Mouse (Mus musculus) ovary, postnatal 36 days (tissue): ENCODE measurements at regions not wholly inside any gene's neighbourhood (a gene's known extent, or its start where the extent isn't known, plus 50 kb on each side); places are given as distances from the start of the nearest gene placed in this dataset.

Experiments used
- DNase-seq: peaks from one replicate; pipeline ENCODE4 v3.0.0; 2022; ENCODE audit warnings: low spot score, mixed read lengths

DNA sequence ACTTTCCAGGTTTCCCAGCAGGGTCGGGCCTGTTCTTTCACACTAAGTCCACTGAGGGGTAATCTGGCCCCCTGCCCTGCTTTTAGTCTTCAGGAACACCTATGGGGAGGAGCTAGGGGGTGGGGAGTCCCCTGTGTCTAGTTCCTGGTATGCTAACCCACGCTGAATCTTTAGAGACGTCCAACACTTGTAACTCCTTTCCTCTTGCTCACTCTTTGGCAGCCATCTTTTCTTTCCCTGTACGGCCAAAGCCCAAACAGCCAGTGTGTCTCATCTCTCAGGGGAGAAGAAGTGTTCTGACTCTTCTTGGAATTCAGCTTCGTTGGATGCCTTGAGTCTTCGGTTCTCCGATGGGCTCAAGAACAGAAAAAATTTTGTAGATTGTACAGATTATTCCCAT is 68.4 kb upstream of the Lnx1 start:
- no peak for DNase-seq

DNA sequence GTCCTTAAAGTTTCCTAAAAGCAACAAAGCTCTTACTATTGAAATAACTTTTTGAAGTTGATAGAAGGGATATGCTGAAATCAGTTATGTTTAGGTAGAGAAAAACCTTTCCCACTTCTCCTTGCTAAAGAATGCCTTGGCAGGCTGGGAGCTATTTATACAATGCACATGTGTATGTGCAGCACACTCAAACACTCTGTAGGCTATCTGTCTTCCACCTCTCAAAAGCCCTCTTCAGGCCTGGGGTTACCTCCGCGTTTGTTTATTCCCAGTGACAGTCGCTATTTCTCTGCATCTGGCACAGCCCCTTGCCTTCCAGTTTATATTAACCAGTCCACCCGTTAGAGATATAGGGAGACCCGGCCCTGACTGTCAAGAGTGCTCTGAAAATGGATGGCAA is 66.3 kb upstream of the Lnx1 start:
- DNase-seq: no peak

DNA sequence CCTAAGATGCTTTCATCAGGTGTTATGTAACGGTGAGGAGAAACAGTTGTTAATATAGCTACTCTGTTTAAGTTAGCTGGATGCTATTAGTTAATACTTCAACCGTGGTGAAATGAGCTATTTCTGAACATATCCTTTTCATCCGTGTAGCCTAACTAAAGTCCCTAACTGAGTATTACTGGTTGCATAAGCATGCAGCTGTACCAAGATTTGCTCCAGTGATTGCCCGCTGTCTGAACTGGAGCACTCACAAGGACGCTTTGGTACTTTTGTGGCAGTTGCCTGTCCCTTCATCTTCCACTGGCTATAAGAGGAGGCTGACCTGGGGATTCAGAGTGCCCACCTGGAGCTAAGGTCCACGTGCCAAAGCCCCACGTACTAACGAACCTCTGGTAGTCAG is 65.3 kb upstream of the Lnx1 start:
- no peak for DNase-seq

DNA sequence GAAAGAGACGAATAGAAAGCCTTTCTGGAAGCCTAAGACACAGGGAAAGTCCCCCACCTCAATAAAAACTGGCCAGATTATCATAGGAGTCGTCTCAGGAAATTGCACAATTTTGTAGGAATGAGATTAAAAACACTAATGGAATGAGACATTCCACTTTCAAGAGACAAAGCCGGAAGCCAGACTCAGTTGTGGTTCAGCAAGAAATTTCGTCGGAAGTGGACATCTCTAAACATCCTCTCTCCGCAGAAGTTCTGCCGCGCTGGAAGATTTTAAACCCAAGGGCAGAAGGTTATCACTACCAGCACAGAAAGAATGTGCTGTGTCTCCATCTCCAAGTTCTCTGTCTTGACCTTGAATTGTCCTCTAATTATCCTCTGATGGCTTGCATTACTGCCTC is 63.5 kb upstream of the Lnx1 start:
- no peak for DNase-seq

DNA sequence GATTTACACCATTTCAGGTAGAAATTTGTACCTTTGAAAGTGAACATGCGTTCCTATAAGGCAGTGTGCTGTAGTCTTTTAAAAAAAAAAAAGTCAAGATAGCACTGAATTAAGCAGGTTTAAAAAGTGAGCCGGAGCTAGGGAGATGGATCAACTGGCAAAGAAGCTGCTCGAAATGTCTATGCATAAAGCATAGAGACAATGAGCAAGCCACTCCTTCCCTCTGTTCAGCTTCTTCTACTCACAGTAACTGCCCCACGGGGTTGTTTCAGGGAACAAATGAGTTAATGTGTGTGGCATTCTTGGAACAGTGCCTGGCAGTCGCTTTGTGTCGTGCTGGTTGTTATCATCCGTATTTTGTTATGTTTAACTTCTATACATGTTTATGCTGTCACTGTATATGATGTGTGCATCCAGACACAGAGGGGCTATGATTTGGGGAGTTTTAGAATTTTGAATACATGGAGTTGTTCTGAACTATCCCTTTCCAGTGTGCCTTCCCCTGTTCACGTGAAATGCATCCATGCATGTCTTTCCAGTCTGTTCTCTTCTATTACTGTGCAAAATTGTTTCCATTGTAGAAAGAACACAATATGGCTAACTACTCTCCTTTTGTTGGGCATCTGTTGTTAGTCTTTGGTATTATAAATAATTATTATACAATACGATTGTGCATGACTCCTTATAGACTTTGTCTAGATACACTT is 62.5 kb upstream of the Lnx1 start:
- DNase-seq: no peak

DNA sequence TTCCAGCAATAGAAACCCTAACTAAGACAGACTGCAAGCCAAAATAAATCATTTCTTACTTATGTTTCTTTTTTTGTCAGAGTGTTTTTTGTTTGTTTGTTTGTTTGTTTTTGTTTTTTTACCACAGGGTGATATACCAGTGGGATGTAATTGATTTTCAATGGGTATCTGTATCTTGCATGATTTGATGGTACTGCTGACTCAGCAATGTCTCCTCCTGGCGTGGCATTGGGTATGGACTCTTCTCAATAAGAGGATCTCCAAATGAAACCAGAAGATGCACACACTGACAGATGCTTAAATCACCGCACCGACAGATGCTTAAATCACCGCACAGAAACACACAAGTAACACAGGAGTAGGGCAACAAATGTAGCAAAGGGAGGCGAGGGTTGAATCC is 54.8 kb upstream of the Lnx1 start:
- no peak for DNase-seq

DNA sequence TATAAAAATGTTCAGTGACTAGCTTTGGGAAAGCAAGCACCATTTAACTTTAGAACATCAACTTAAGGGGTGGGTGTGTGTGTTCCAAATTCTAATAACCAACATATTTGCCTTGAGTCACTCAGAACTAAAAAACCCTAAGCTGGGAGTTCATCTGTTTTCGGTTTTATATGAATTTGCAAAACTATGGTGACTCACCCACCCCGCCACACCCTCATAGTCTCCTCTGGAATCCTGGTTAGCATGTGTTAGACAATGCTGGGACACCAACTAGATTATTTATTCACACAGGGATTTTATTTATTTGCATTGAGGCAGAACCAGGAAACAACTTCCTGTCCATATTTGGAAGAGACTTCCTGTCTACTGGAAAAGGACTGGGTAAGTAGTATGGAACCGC is 50.2 kb upstream of the Lnx1 start:
- no peak for DNase-seq
